Mouse (Mus musculus) E14TG2a.4 (cell line): ENCODE data around the gene Csnk2a2.

ENCODE experiments used
- CTCF ChIP-seq: conservative IDR thresholded peaks from 2 replicates; pipeline ENCODE4 v1.5.1; 2014; ENCODE audit warnings: low read length
- POU5F1 ChIP-seq: IDR thresholded peaks from 2 replicates; pipeline ENCODE4 v1.6.1; 2014; ENCODE audit warnings: low read length, borderline replicate concordance

GRCm38 (mm10) chr8:95488698-95489332, 1.0 kb downstream of the Csnk2a2 start:
- TF ChIP-seq CTCF = no peak; the same call in 1 of the 2 replicates
- no peak for TF ChIP-seq POU5F1
